Mouse (Mus musculus) spleen, postnatal 4 days (tissue): Measurements from ENCODE around the gene Dgat2.

Experiments
- DNase-seq, 2 experiments: peaks; one replicate each; pipeline ENCODE4 v3.0.0; 2022; ENCODE audit warnings: low spot score in 2 of 2

Dgat2 gene

DNA sequence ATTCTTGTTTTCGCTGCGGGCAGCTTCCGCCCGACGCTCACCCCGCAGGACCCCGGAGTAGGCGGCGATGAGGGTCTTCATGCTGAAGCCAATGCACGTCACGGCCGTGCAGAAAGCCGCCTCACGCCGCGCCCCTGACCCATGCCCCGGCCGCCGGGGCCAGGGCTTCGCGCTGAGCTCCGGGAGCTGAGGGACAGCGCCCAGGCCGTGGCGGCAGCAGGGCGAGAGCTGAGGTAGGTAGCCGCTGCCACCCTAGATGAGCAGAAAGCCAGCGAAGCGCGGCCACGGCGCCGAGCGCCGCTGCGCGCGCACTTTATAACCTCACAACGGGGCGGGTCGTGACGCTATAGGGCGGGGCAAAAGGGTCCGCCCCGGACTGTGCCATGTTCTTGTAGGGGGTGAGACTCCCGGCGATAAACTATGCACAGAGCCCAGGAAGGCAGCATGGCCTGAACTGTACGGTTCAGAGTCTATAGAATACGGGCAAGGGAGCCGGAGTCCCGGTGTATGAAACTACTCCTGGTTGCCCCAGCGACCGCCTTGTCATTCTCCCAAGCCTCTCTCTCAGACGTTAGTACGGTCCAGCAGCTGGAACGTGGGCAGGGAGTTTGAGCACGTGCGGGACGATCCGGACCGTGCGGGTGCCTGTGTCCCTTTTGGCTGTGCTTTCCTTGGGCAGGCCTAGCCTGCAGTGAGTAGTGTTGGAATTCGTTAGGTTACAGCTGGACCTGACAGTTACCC, at the start of gene Dgat2:
TSS of gene Dgat2 (minus strand) at position 288 of the 741 bp plus-strand sequence.
- peak; percentile 87 to 95 for DNase-seq

DNA sequence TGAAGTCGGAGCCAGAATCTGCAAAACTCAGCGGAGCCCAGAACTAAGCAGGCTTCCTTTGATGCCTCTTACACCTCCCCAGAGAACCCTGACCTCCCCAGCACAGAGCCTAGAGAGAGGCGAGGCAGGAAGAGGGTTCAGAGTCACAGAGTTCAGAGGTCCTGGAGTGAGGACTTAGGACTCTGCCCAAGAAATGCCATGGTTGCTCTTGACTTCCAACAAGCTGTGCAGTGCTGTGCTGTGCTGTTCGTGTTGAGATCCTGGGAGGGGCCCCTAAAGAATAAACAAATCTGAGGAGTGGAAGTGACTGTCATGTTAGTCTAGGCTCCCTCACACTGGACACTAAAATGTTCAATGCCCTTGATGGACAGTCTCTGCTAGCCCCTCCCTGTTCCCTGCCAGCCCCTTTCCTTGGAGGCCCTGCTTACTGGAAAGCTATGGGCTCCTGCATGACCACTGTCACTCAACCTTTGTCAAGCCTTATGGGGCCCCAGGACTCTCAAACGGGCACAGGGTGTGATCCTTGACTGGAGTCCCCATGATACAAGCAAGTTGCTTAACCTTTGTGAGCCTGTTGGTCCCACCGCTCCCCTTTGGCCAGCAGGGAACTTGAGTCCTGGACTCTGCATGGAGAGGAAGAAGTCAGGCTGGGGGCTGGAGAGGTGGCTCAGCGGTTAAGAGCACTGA, 47.7 kb upstream of the Dgat2 start:
- DNase-seq: no peak

DNA sequence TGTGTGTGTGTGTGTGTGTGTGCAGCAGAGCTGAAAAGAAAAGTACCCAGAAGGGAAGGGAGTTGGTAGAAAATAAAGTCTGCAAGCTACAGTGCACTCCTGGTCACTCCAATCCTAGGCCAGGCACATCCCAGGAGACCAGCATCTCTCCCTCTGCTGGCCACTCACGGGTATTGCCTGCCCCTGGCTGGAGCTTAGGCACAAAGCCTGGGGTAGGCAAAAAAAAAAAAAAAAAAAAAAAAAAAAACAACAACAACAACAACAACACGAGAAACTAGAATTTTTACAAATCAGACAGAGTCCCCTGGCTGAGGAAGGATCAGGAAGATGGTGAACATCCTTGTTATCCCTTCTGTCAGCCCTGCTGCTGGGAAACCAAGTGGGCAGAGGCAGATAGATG, 46.9 kb upstream of the Dgat2 start:
- no peak for DNase-seq

DNA sequence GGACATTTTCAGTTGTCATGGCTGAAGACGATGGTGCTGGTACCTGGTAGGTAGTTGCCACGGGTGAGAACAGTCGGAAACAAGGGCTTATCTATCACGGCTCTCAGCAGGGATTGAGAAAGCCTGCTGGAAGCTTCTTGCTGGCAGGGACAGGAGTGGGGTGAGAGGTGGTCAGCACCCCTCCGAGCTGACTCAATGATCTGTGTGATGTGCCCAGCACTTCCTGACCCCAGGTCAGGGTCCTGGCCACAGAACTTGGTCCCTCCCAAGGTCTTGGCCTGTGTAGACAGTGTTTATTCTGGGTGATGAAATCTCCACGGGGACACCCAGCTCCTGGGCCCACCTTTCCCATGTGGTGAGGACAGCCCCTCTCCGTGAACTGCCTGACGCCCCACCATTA, 46.3 kb upstream of the Dgat2 start:
- DNase-seq: no peak

DNA sequence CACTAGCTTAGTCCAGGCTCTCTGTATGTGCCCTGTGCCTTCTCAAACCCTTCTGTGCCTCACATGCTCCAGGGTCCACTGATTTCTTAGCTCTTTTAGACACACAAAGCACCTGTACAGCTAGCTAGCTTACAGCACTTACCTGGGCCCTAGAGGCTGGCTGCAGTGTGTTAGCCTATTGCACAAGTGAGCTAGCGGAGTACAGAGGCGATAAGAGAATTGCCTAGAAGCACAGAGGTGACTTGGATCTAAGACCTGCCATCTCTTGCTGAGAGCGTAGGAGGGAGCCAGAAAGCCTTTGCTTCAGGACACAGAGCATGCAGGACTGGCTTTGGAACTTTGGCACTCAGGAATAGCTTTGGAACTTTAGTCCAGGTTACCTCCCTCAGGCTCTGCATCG, 44.7 kb upstream of the Dgat2 start:
- no peak for DNase-seq

DNA sequence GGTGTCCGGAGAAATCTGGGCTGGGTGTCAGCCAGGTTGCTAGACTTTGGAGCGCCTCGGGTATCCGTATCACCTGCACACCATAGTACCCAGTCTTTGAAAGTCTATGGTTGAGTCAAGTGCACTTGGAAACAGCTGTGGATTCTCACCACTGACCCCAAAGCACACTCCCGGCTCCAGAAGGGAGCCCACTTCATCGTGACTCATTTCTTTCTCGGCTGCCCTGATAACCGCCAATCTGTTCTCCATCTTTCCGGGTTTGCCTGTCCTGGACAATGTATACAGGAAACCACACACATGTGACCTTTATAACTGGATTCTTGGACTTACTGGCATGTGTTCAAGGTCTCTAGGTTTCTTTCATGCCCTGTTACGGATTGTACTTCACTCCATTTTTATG, 44.1 kb upstream of the Dgat2 start:
- DNase-seq: no peak

DNA sequence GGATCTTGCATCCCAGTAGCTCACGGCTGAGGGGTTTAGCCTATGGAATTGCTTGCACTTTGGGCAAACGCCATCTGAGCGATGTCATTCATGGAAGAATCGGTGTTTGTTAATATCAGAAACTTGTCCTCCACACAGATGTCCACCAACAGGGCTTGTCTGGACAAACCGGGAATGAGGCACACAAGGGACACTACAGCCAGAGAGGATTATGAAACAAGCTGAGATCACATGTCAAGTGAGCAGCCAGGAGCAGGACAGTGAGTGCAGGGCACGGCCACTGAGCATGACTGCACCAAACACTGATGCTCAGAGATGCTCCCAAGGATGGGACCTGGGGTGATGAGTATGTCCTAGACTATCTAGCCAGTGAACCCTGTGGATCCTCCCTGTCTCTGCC, 42.9 kb upstream of the Dgat2 start:
- DNase-seq: no peak

DNA sequence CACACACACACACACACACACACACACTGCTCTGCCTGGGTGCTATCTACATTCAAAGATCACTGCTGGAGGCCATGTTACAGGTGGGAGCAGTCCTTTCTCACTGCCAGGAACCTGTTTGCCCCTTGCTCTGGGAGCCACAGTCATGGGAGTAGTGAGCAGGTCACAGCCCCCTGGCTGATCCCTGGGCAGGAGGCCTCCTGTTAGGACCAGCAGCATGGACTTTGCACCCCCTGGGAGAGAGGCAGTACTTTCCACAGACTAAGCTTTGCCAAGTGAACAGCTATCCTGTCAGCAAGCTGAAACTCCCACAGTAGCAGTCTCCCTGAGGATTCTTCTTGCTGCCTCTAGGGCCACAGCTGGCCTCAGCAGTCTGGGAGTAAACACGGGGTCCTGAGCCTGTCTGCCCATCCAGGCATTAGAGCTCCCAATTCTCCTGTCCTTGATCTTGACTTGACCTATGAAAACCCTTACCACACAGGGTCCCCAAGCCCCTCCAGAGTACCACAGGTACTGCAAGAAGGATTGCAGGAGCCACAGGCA, 42.2 kb upstream of the Dgat2 start:
- DNase-seq: no peak

DNA sequence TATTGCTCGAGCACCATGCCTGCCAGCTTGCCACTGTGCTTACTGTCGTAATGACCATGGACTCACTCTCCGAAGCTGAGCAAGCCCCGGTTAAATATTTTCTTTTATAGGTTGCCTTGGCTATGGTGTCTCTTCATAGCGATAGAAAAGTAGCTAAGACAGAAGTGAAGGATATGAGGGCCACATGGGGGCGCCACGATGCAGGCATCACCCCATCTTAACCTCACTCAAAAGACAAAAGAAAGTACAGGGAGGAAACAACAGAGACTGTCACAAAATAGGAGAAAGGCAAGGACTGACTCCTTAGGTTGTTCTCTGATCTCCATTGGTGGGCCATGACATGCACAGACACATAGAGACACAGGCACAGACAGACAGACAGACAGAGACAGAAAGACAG, 41.7 kb upstream of the Dgat2 start:
- no peak for DNase-seq

DNA sequence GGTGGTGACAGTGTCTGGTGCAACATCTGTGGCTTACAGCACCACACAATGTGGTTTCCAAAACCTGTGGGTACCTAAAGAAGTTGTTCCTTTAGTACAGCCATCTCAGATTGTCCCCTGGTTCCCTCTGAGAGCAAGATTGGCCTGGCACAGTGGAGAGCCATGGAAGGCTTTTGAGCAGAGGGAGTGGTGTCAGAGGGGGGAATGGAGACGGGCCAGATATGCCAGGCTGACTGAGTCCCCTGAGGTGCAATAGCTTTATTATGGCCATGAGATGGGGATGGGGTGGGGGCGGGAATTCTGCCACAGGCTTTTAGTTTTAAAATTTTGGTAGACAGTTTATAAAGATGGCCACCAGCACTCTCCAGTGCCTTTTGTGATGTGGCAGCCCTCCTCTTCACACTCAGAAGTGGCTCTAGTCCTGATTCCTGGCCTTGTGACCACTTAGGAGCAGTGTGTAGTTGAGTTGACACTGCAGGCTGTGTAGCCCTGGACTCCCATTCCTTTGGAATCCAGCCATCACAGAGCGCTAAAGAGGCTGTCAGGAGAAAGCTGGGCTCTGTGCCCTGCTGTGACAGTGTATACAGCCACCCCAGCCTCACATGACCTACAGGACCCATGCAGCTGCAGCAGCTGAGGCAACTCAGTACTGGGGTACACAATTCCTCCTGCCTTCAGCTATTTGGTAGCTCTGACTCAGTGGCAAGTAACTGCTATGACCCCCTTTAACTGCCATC, 35.0 kb upstream of the Dgat2 start:
- DNase-seq: no peak

DNA sequence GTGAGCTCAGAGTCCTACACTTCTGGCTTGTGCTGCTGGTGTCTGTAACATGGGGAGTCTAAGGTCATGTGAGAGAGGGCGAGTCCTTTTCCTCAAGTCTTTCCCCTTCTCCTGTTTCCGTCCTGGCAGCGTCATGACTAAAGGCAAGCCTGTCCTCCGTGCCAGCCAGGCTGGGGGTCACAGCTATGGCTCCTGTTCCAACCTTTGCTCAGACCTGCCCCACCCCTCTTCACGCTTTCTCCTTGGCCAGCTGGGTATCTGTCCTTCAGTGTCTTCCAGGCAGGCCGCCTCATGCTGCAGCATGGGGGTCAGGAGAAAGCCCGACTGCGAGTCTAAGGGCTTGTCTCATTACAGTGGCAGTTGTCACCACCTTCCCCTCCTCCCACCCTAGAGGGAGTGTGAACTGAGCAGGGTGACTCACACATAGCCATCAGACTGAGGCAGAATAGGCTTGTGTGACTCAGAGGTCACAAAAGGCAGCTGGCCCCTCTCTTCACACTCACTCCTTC, 32.9 kb upstream of the Dgat2 start:
- peak in 1 of 2 experiments; percentile 57 for DNase-seq

DNA sequence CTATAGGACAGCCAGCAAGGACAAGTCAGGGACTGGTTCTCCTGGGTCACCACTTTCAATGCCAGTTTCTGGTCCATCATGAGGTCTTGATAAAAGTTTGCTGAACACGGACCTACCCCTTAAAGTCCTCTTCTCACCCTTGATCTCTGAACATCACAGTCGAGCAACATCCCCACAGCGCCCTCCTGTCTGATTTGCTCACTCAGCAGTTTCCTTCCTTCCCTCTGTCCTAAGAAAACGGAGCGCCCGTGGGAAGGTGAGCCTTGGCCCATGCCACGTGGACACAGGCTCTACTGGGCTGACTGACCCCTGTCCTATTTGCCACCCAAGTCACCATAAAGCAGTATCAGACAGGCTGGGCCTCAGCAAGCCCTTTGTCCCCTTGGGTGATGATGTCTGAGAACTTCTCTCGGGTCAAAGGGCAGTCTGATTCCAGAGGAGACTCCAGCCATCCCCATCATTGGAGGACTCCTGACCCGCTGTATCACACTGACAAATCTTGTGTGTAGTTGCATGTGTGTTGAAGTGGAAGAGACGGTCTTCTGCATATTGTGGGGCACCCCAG, 32.2 kb upstream of the Dgat2 start:
- no peak for DNase-seq

DNA sequence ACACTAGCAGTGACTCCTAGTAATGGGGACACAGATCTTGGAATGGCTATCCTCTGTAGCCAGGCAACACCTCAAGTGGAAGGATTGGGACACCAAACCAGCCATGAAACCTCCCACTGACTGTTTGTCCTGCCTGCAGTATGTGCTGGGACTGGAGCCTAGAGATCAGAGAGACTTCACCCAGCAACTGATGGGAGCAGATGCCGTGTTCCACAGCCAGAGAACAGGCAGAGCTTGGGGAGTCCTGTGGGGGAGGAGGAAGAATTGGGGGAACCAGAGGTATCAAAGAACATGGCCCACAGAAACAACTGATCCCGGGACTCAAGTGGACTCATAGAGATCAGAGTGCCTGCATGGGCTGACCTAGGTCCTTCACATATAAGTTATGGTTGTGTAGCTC, 31.2 kb upstream of the Dgat2 start:
- DNase-seq: no peak

DNA sequence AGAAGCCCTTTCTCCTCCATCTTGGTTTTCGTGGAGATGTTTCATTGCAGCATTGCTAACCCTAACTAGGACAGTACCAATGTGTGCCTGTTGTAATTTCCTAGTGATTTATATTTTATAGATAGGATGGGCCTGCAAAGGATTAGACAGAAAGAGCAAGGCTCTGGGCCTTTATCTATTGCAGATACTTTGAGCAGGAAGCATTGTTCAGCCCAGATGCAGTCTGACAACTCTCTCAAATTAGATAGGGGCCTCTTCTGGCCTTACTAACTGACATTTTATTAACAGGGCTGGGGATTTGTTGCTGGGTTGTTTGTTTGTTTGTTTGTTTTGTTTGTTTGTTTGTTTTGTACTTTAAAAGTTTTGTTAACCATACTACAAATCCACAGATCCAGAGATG, 30.5 kb upstream of the Dgat2 start:
- DNase-seq: no peak

DNA sequence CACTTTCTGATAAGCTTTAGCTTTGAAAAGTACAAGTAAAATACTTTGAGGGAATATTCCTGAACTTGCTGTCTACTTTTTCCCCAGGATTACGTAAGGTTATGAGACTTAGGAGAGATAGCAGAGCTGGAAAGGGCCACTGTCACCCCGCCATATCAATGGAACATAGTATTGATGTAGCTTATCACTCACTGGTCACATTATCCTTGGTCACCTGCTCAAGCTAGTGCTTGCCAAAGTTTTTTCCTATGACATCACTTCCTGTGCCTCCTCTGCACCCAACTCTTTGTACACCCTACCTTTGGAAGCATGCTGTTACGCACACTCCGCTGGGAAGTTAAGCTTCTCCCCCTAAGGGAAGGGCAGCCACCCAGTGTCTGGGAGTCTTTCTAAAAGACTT, 26.2 kb upstream of the Dgat2 start:
- DNase-seq: no peak

DNA sequence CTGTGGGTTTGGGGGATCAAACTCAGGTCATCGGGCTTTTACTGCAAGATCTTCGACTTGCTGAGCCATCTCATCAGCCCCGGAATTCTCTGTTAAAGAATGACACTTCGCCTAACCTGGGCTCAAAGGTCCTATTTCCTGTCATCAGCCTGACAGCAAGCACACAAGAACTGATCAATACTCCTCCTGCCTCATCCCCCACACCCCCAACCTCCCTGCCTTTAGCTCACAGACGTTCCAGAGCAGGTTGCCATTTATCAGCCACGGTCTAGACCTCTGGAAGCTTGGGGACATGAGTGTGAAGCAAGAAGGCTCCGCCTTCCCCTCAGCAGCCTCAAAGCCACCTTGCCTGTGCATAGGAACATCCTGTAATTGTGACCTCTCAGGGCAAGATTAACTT, 23.8 kb upstream of the Dgat2 start:
- no peak for DNase-seq

DNA sequence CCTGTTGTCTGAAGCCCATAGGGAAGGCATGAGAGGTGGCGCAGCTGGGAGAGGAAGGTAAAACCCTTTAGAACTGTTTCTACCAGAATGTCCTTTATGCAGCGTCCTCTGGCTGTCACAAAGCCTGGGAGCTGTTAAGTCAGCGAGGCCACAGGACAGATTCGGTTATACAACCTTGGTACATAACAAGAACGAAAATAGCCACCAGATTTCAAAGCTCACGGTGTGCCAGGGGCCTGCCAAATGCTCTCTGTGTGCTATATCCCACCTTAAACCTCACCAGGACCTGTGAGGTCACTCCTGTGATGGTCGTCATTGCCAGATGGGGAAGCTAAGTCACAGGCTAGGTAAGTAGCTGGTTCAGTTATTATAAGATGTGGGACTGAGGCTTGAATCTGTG, 19.6 kb upstream of the Dgat2 start:
- no peak for DNase-seq

DNA sequence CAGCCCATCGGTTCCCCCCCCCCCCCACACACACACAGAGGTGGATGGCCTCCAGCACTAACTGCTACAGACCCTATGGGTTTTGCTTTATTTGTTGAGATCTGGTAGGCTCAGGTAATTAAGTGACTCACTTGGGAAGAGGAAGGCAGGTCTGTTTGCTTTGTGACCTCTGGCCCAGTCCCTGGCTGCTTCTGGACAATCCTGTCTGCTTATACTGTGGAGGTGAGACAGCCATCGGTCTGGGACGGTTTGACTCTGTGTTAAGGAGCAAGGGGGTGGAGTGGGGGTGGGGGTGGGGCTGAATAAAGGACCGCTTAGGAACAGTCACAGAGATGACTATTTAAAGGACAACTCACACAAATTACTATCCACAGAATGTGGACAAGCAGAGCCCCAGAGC, 17.8 kb upstream of the Dgat2 start:
- no peak for DNase-seq

DNA sequence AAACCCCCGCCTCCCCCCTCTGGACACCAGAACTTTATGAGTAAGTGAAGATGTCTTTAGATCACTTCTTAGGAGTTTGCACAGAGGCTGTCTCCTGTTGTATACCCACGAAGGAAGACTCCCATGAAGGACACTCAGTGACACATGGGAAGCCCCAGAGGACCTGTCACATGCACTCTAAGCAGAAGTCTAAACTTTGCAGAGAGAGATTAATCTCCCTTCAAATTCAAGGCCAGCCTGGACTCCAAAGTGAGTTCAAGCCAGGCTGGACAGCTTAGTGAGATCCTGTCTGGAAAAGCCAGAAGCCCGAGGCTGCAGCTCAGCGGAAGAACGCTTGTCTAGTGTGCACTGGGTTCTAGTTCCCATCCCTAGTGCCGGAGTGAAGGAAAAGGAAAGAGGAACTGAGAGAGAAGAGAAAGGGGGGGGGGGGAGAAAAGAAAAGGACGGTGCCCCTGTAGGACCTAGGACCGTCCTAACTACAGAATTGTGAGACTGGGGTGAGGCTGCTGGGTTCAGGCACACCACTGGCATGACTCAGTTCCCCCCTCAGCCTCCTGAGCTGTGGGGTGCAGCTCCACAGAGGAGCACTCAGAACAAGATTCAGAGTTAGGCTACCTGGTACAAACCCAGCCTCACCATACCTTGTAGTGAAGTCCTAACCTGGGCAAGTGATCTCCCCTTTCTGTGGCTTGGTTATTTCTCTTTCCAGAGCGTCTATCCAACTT, 17.1 kb upstream of the Dgat2 start:
- no peak for DNase-seq

DNA sequence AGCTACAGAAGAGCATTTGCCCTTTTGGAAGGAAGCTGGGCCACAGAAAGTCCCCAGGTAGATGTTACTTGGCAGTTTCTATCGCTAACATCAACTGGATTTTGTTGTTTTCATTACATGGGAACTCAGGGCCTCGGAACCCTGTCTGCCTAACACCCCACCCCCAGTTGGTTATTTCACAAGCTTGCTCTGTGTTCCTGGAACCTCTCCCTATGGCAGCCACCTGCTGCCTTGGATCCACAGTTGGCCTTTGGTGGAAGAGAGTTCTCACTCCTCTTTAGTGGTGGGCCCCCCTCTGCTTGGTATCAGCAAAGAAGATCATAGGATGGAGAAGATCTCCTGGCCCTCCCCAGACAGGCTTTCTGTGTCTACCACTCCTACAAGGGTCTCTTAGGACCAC, 16.3 kb upstream of the Dgat2 start:
- no peak for DNase-seq

DNA sequence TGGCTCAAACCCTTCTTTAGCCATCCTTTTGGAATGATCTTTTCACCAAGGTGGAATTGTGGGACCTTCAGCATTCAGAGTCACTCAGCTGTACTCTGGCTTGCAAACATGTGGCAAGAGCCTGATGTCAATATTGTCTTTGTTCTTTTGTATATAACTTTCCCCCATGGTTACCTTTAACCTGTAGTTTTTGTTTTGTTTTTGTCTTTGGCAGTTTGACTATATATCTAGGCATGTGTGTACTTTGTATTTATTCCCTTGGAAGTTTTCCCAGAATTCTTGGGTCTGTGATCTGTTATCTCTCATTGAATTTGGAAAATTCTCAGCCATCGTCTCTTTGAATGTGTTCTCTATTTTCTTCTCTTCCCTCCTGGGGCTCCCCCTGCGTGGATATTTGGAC, 12.0 kb upstream of the Dgat2 start:
- DNase-seq: no peak
